Mouse (Mus musculus): Measurements from ENCODE around the gene Six5.

The Six5 gene

GRCm38 (mm10) chr7:19094826-19095750 is 694 bp downstream of the Six5 start:
- CTCF ChIA-PET: interaction anchor here (0.7 to 1.3 kb wide), 4 partner anchors 10 to 126 kb away, joined by 3 to 4 read pairs (median 3); partner anchors contain the start of gene Dmwd

- CTCF ChIA-PET: interaction anchor here (0.7 kb wide), 1 partner anchor 127 kb away, joined by 3 read pairs; no protein-coding TSS in a partner anchor
These were observed 1.3 kb downstream of the Six5 start for GRCm38 (mm10) chr7:19095751-19096110.

- CTCF ChIA-PET: interaction anchor here (0.6 kb wide), 1 partner anchor 753 kb away, joined by 5 read pairs; no protein-coding TSS in a partner anchor
These were observed 2.1 kb downstream of the Six5 start for GRCm38 (mm10) chr7:19096421-19096976.

- CTCF ChIA-PET: interaction anchor here (0.9 kb wide), 1 partner anchor 8 kb away, joined by 4 read pairs; no protein-coding TSS in a partner anchor
These were observed 2.8 kb downstream of the Six5 start for GRCm38 (mm10) chr7:19097217-19097616.

GRCm38 (mm10) chr7:19097863-19098262 is 3.5 kb downstream of the Six5 start:
- CTCF ChIA-PET: interaction anchor here (0.9 kb wide), 1 partner anchor 9 kb away, joined by 4 read pairs; no protein-coding TSS in a partner anchor

GRCm38 (mm10) chr7:19098811-19099210 is 4.4 kb downstream of the Six5 start:
- CTCF ChIA-PET: no interaction called here

GRCm38 (mm10) chr7:19100290-19100689 is 5.9 kb downstream of the Six5 start:
- CTCF ChIA-PET: no interaction called here

GRCm38 (mm10) chr7:19103741-19104140 is 9.3 kb downstream of the Six5 start:
- CTCF ChIA-PET: no interaction called here

- CTCF ChIA-PET: no interaction called here
These were observed 10.1 kb downstream of the Six5 start for GRCm38 (mm10) chr7:19104486-19104885.

- CTCF ChIA-PET: no interaction called here
These were observed 13.0 kb downstream of the Six5 start for GRCm38 (mm10) chr7:19107436-19107835.

GRCm38 (mm10) chr7:19109565-19109964 is 15.2 kb downstream of the Six5 start:
- CTCF ChIA-PET: no interaction called here

- CTCF ChIA-PET: interaction anchor here (0.6 kb wide), 1 partner anchor 43 kb away, joined by 3 read pairs; no protein-coding TSS in a partner anchor
These were observed 23.8 kb downstream of the Six5 start, which contains the start of gene Gm4969 for GRCm38 (mm10) chr7:19118028-19118771. Gm4969 (minus strand) TSS chr7:19118368.

- CTCF ChIA-PET: no interaction called here
These were observed 24.7 kb downstream of the Six5 start for GRCm38 (mm10) chr7:19119083-19119482.

GRCm38 (mm10) chr7:19119631-19120429 is 25.4 kb downstream of the Six5 start, which contains the start of gene Fbxo46:
Fbxo46 (plus strand) TSS chr7:19119859.
- CTCF ChIA-PET: interaction anchor here (1.4 kb wide), 1 partner anchor 32 kb away, joined by 5 read pairs; no protein-coding TSS in a partner anchor

- CTCF ChIA-PET: no interaction called here
These were observed 27.3 kb downstream of the Six5 start for GRCm38 (mm10) chr7:19121686-19122085.

GRCm38 (mm10) chr7:19124713-19125112 is 30.3 kb downstream of the Six5 start:
- CTCF ChIA-PET: no interaction called here

GRCm38 (mm10) chr7:19127744-19128143 is 33.4 kb downstream of the Six5 start:
- CTCF ChIA-PET: interaction anchor here (0.6 kb wide), 1 partner anchor 10 kb away, joined by 12 read pairs; no protein-coding TSS in a partner anchor

- CTCF ChIA-PET: no interaction called here
These were observed 35.0 kb downstream of the Six5 start for GRCm38 (mm10) chr7:19129396-19129795.

- CTCF ChIA-PET: no interaction called here
These were observed 36.3 kb downstream of the Six5 start for GRCm38 (mm10) chr7:19130657-19131056.

GRCm38 (mm10) chr7:19131324-19131848 is 37.0 kb downstream of the Six5 start:
- CTCF ChIA-PET: no interaction called here

- CTCF ChIA-PET: interaction anchor here (0.6 kb wide), 1 partner anchor 50 kb away, joined by 8 read pairs; no protein-coding TSS in a partner anchor
These were observed 41.8 kb downstream of the Six5 start for GRCm38 (mm10) chr7:19136168-19136567.

All from spleen, embryonic (tissue).